Mouse (Mus musculus) heart, adult 2 months (tissue): Measurements from ENCODE around the gene Olfr1295. TPM values are rescaled to one million over a fixed set of nuclear protein-coding genes. Genes with fewer than 3 reads are reported as not detected.

ENCODE experiments used
- DNase-seq, 2 experiments: peaks; one replicate each; pipeline ENCODE4 v3.0.0; 2021
- H3K27ac ChIP-seq: fragments of 200-600 bp; 2 replicates; pipeline ENCODE4 v1.8.1; 2022
- H3K27me3 ChIP-seq: fragments of 200-500 bp; 2 replicates; pipeline ENCODE4 v1.6.1; 2012; ENCODE audit warnings: mild to moderate bottlenecking, low read length, inconsistent platforms, mixed read lengths; ENCODE audit not compliant: control insufficient read depth, insufficient read depth
- H3K36me3 ChIP-seq: fragments of 200-500 bp; 2 replicates; pipeline ENCODE4 v1.6.1; 2012; ENCODE audit warnings: low read length, inconsistent platforms; ENCODE audit not compliant: control insufficient read depth, insufficient read depth
- H3K4me1 ChIP-seq: fragments of 200-500 bp; 2 replicates; pipeline ENCODE4 v1.6.1; 2011; ENCODE audit warnings: low read length; ENCODE audit not compliant: control insufficient read depth, insufficient read depth
- H3K4me3 ChIP-seq: fragments of 200-600 bp; 2 replicates; pipeline ENCODE4 v1.8.1; 2022
- H3K79me2 ChIP-seq: fragments of 200-500 bp; replicated peaks from 2 replicates; pipeline ENCODE4 v1.6.1; 2012; ENCODE audit warnings: mild to moderate bottlenecking, inconsistent platforms, low read length, moderate library complexity, mixed read lengths; ENCODE audit not compliant: control insufficient read depth, insufficient read depth
- H3K9ac ChIP-seq: fragments of 200-500 bp; 2 replicates; pipeline ENCODE4 v1.6.1; 2012; ENCODE audit warnings: low read depth, mild to moderate bottlenecking, control low read depth, inconsistent platforms, low read length, mixed read lengths
- CTCF ChIP-seq: fragments of 200-600 bp; IDR thresholded peaks from 2 replicates; pipeline ENCODE4 v1.8.1; 2022; ENCODE audit warnings: antibody characterized with exemption, mild to moderate bottlenecking, moderate library complexity
- EP300 ChIP-seq: fragments of 200-500 bp; IDR thresholded peaks from 2 replicates; pipeline ENCODE4 v1.6.1; 2011; ENCODE audit warnings: low read depth, low read length, control low read depth; ENCODE audit not compliant: insufficient read depth
- POLR2A ChIP-seq: fragments of 200-500 bp; IDR thresholded peaks from 2 replicates; pipeline ENCODE4 v1.6.1; 2011; ENCODE audit warnings: mild to moderate bottlenecking, low read depth, low read length, control low read depth; ENCODE audit not compliant: insufficient read depth
- WGBS: fragments of 180-500 bp; shearing (Covaris S2); methylation state at CpG from one replicate; pipeline ENCODE4 v1.1.7; 2018; 5-methylcytosine and 5-hydroxymethylcytosine counted together
- intact Hi-C: fragments of 180-260 bp; cut with DNase I; formaldehyde crosslinking; loops from one replicate; pipeline ENCODE4 v1.15.1; 2025
- long read RNA-seq: library from polyadenylated mRNA; stranded (forward); transcript quantifications from one replicate; pipeline ENCODE4 v2.0.0, GENCODE M21; 2021
- polyA plus RNA-seq: library from polyadenylated mRNA; depleted of rRNA; stranded (reverse); fragments of >200 nt; gene quantifications from 2 replicates; pipeline ENCODE4 v1.2.3, GENCODE M21; 2012; rRNA removed
- total RNA-seq, 2 experiments: library from RNA; stranded (reverse); gene quantifications; 2 replicates each; pipeline ENCODE4 v1.2.3; 2021

Olfr1295 gene
- total RNA-seq (not detected), polyA plus RNA-seq (not detected in 2 replicates)
- long read RNA-seq = 0 reads

DNA sequence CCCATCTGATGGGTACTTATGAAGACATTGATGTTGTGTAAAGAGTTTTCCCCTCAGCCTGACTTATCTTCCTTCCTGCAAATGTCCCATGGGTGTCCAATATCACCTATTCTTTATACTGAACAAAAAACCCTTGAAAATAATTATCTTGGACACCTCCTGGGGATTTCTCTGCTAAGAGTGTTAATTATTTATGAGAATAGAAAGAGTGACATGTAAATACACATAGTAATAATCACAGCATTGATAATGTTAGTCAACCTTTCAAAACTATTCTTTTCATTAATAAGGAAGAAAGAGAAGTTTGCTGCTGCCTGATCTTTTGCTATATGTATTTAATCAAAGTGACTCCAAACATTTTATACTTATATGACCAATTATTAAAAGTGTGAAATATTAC, at the start of gene Olfr1295:
Gene Olfr1295, minus strand, starts transcription at position 101 of the 400 bp plus-strand sequence.
- Histone ChIP-seq H3K4me3 (no peak within 1 kb of the TSS), H3K9ac (no peak within 1 kb of the TSS), H3K36me3 (no peaks in the 10 kb centered on the region), H3K79me2 (no peaks in the 10 kb centered on the region), H3K27ac (no peak within 1 kb of the TSS), H3K27me3 (no peaks in the 10 kb centered on the region), H3K4me1 (no peaks in the 10 kb centered on the region)
- TF ChIP-seq POLR2A (no peak), EP300 (no peak), CTCF (no peak)
- DNase-seq = no peak
- intact Hi-C loops = no loop called here

DNA sequence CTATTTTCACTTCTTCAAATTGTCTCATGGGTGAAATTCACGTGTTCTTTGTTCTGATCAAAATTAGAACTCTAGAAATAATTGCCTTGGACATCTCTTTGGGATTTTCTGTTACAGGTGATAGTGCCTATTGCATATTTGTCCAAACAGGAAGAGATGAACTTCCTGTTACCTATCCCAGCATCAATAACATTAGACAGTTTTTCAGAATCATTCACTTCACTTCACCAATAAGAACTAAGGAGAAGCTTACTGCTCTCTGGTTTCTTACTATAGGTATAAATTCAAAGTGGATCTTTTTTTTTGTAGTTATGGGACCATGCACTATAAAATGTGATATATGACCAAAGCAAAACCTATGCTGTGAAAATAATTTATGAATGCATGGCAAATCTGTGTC, 29.3 kb downstream of the Olfr1295 start, which contains the start of gene Olfr1294:
Gene Olfr1294, minus strand, starts transcription at position 101 of the 400 bp plus-strand sequence.
- no peaks in the 10 kb centered on the region for H3K79me2 ChIP-seq
- 42% methylated on average over 1 of the region's 1 CpGs for WGBS
- no peak within 1 kb of the TSS for H3K9ac ChIP-seq
- H3K36me3 ChIP-seq = no peaks in the 10 kb centered on the region
- H3K27ac ChIP-seq = no peak within 1 kb of the TSS
- no peak within 1 kb of the TSS for H3K4me3 ChIP-seq
- intact Hi-C loops = no loop called here
- DNase-seq = no peak
- H3K4me1 ChIP-seq = no peaks in the 10 kb centered on the region
- H3K27me3 ChIP-seq = no peaks in the 10 kb centered on the region
- TF ChIP-seq CTCF (no peak), POLR2A (no peak), EP300 (no peak)

DNA sequence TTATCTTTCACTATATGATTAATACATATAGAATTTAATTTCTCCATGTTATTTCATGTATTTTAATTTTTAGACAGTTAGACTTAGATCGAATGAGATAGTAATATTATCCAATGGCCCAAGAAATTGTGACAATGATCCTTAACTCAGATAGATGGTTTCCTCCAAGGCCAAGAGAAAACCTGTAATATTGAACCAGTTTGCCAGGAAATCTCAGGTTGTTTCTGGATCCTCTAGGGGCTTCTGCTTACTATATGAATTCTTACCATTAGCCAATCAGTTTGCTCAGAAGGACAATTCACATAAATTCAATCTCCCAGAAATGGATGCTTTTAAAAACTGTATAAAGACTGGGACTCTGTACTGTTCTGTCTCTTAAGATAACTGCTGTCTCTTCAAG, 44.6 kb downstream of the Olfr1295 start, which contains the start of gene Olfr1293-ps:
Gene Olfr1293-ps, plus strand, starts transcription at position 301 of the 400 bp plus-strand sequence.
- H3K4me1 ChIP-seq = no peaks in the 10 kb centered on the region
- no peak within 1 kb of the TSS for H3K9ac ChIP-seq
- intact Hi-C loops = no loop called here
- no peak within 1 kb of the TSS for H3K4me3 ChIP-seq
- no peaks in the 10 kb centered on the region for H3K36me3 ChIP-seq
- no peaks in the 10 kb centered on the region for H3K27me3 ChIP-seq
- no peak within 1 kb of the TSS for H3K27ac ChIP-seq
- TF ChIP-seq CTCF (no peak), EP300 (no peak), POLR2A (no peak)
- 68% methylated on average over 1 of the region's 1 CpGs for WGBS
- no peak for DNase-seq
- H3K79me2 ChIP-seq = no peaks in the 10 kb centered on the region

DNA sequence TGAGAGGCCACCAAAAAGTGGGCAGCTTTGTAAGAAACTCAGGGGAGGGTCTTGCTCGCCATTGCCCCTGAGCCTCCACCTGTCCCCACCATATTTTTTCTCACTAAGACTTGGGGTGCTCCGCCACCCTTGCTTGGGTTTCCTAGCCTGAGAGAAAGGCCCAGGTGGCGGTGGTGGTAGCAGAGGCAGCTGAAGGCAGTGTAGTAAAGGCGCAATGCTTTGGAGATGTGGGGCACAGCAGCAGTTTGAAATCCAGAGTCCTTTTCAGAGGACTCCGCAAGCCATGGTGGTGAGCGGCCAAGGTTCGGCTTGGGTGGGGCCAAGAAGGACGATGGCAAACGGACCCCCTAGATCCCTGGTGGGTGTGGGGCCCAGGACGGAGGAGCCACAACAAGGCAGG, 52.0 kb downstream of the Olfr1295 start:
- H3K27me3 ChIP-seq = no peaks in the 10 kb centered on the region
- no peak overlapping the region for H3K4me3 ChIP-seq
- H3K79me2 ChIP-seq = no peaks in the 10 kb centered on the region
- no peaks in the 10 kb centered on the region for H3K4me1 ChIP-seq
- DNase-seq = no peak
- no peaks in the 10 kb centered on the region for H3K36me3 ChIP-seq
- no peak for TF ChIP-seq CTCF
- no peak for TF ChIP-seq POLR2A
- TF ChIP-seq EP300 = no peak
- intact Hi-C loops = no loop called here
- 79% methylated on average over 10 of the region's 10 CpGs for WGBS
- no peak overlapping the region for H3K27ac ChIP-seq
- no peak overlapping the region for H3K9ac ChIP-seq

Other genes starting within 250 kb of the Olfr1295 start
- not detected for gene Olfr1281, start 243.2 kb downstream of the Olfr1295 start, total RNA-seq
- gene Olfr1281, start 243.2 kb downstream of the Olfr1295 start, polyA plus RNA-seq = not detected in 2 replicates
- gene Olfr1282, start 233.6 kb downstream of the Olfr1295 start, total RNA-seq = not detected
- not detected in 2 replicates for gene Olfr1282, start 233.6 kb downstream of the Olfr1295 start, polyA plus RNA-seq
- not detected for gene Olfr1283, start 202.9 kb downstream of the Olfr1295 start, total RNA-seq
- gene Olfr1283, start 202.9 kb downstream of the Olfr1295 start, polyA plus RNA-seq = not detected in 2 replicates
- not detected for gene Olfr1284, start 194.2 kb downstream of the Olfr1295 start, total RNA-seq
- gene Olfr1284, start 194.2 kb downstream of the Olfr1295 start, polyA plus RNA-seq = not detected in 2 replicates
- not detected for gene Olfr1286, start 146.6 kb downstream of the Olfr1295 start, total RNA-seq
- gene Olfr1286, start 146.6 kb downstream of the Olfr1295 start, polyA plus RNA-seq = not detected in 2 replicates
- not detected for gene Olfr1287, start 120.5 kb downstream of the Olfr1295 start, total RNA-seq
- not detected in 2 replicates for gene Olfr1287, start 120.5 kb downstream of the Olfr1295 start, polyA plus RNA-seq
- not detected for gene Olfr1288, start 95.6 kb downstream of the Olfr1295 start, total RNA-seq
- not detected in 2 replicates for gene Olfr1288, start 95.6 kb downstream of the Olfr1295 start, polyA plus RNA-seq
- not detected for gene Olfr1289, start 88.9 kb downstream of the Olfr1295 start, total RNA-seq
- not detected in 2 replicates for gene Olfr1289, start 88.9 kb downstream of the Olfr1295 start, polyA plus RNA-seq
- gene Olfr1290, start 75.9 kb downstream of the Olfr1295 start, total RNA-seq = not detected
- gene Olfr1290, start 75.9 kb downstream of the Olfr1295 start, polyA plus RNA-seq = not detected in 2 replicates
- gene Olfr1291-ps1, start 72.5 kb downstream of the Olfr1295 start, total RNA-seq = not detected
- gene Olfr1291-ps1, start 72.5 kb downstream of the Olfr1295 start, polyA plus RNA-seq = not detected in 2 replicates
- gene Olfr1293-ps, start 44.5 kb downstream of the Olfr1295 start, total RNA-seq = not detected
- gene Olfr1293-ps, start 44.5 kb downstream of the Olfr1295 start, polyA plus RNA-seq = not detected in 2 replicates
- not detected for gene Olfr1294, start 29.4 kb downstream of the Olfr1295 start, total RNA-seq
- not detected in 2 replicates for gene Olfr1294, start 29.4 kb downstream of the Olfr1295 start, polyA plus RNA-seq
- gene Olfr1297, start 56.8 kb upstream of the Olfr1295 start, total RNA-seq = not detected
- not detected in 2 replicates for gene Olfr1297, start 56.8 kb upstream of the Olfr1295 start, polyA plus RNA-seq
- gene Olfr1298, start 79.5 kb upstream of the Olfr1295 start, total RNA-seq = not detected
- gene Olfr1298, start 79.5 kb upstream of the Olfr1295 start, polyA plus RNA-seq = not detected in 2 replicates
- gene Olfr1299, start 91.7 kb upstream of the Olfr1295 start, total RNA-seq = not detected
- not detected in 2 replicates for gene Olfr1299, start 91.7 kb upstream of the Olfr1295 start, polyA plus RNA-seq
- not detected for gene Olfr1301, start 181.3 kb upstream of the Olfr1295 start, total RNA-seq
- not detected in 2 replicates for gene Olfr1301, start 181.3 kb upstream of the Olfr1295 start, polyA plus RNA-seq
- not detected for gene Olfr1302, start 207.7 kb upstream of the Olfr1295 start, total RNA-seq
- gene Olfr1302, start 207.7 kb upstream of the Olfr1295 start, polyA plus RNA-seq = not detected in 2 replicates